Mouse (Mus musculus) cortical plate, adult 2 months (tissue): ENCODE results near the gene Fkbp5.

Experiments used
- CTCF ChIP-seq: fragments of 200-500 bp; IDR thresholded peaks from 2 replicates; pipeline ENCODE4 v1.5.1; 2011; ENCODE audit warnings: mild to moderate bottlenecking, control low read depth, low read length; ENCODE audit not compliant: insufficient read depth; ENCODE audit errors: extremely low read depth
- POLR2A ChIP-seq: fragments of 200-500 bp; IDR thresholded peaks from 2 replicates; pipeline ENCODE4 v1.6.1; 2011; ENCODE audit warnings: mild to moderate bottlenecking, low read length, control low read depth; ENCODE audit not compliant: insufficient read depth; ENCODE audit errors: extremely low read depth

- TF ChIP-seq CTCF (no peak), POLR2A (no peak)
Observed at GRCm38 (mm10) chr17:28487584-28488257, 29.6 kb downstream of the Fkbp5 start.
